Mouse (Mus musculus) adrenal gland, postnatal 4 days (tissue): ENCODE measurements around the gene Nck2. TPM values are rescaled to one million over a fixed set of nuclear protein-coding genes. Genes with fewer than 3 reads are reported as not detected.

ENCODE experiments used
- DNase-seq, 2 experiments: peaks; one replicate each; pipeline ENCODE4 v3.0.0; 2021 to 2022; ENCODE audit warnings: low spot score in 2 of 2, mixed read lengths in 2 of 2
- total RNA-seq, 2 experiments: library from RNA; stranded (reverse); gene quantifications; 2 replicates each; pipeline ENCODE4 v1.2.3; 2021

The Nck2 gene
- total RNA-seq, 2 experiments from 2014 or later: 38.6 to 46.3 TPM

DNA sequence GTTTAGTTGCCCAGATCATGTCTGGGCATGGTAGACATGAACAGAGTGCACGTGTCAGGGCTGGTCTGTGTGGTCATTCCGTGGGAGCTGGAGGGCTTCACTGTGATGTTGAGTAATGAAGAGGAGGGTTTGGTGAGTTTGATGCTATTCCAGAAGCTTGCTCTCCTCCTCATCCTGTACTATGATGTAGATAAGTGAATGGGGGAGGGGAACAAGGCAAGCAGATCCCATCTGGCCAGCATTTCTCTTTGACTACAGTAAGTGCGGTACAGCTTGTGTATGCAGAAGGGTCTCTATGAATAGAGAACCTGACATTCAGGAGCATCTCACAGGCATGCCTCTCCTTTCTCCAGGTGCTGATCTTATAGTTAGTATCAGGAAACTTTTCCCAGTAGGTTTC lies 52.6 kb downstream of the Nck2 start:
- no peak for DNase-seq

- no peak for DNase-seq
These were observed 53.6 kb downstream of the Nck2 start for GRCm38 (mm10) chr1:43497951-43498350.

DNA sequence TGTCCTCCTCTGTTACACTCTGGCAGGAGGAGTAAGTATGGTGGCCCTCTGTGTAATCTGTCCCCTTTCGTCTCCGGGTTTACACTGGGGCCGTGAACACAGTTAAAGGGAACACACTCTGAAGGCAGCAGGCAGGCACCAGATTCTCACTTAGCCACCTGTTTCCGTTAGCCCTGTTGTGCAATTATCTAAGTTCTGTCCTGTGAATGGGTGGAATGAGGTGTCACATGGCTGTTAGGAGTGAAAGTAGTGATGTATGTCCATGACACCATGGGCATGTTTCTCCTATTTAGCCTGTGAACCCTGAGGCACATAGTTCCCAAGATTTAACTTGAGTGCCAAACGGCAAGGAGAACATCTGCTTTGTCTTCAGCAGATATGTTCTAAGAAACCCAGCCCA lies 55.7 kb downstream of the Nck2 start:
- no peak for DNase-seq

DNA sequence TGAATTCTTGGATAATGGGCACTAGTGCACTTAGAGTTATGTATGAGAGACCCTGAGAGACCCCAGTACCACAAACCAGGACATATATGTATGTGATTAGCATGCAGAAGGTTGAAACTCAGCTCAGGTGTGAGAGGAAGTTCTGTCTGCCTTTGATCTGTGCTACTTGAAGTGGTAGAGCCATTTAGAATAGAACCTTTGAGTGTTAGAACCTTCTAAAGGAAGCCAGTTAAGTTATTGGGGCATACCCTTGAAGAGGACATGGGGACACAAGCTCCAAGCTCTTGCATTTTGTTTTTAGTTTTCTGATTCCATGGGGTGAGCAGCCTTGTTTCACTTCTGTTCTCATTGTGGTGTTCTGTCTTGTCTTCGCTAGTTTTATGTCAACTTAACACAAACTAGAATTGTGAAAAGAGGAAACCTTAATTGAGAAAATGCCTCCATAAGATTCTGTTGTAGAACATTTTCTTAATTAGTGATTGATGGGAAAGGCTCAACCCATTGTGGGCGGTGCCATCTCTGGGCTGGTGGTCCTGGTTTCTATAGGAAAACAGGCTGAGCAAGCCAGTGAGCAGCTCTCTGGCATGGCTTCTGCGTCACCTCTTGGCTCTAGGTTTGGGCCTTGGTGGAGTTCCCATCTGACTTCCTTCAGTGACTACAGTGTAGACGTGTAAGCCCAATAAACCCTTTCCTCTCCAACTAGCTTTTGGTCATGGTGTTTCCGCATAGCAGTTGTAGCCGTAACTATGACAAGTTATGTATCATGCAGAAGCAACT lies 57.0 kb downstream of the Nck2 start:
- no peak for DNase-seq

GRCm38 (mm10) chr1:43501920-43502791 lies 57.8 kb downstream of the Nck2 start:
- no peak for DNase-seq

- no peak for DNase-seq
These were observed 58.4 kb downstream of the Nck2 start for GRCm38 (mm10) chr1:43502792-43503146.

- DNase-seq: no peak
These were observed 58.9 kb downstream of the Nck2 start for GRCm38 (mm10) chr1:43503261-43503660.

DNA sequence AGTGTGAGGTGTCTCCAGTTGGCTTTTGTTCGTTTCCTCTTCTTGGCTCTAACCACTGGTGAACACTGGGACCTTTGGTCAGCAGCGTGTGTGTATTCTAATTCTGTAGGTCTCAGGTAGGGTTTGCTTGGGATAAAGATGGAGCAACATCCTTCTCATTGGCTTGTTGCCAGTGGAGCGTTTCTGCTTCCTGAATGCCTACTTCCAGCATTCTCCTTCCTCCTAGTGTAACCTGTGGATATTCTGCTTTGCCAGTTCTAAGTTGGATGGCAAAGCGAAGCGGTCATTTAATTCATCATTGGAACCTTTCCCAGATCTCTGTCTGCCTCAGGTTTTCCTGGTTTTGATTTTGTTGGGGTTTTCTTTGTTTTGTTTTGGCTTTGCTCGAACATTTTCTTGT lies 59.3 kb downstream of the Nck2 start:
- no peak for DNase-seq

- no peak for DNase-seq
These were observed 59.9 kb downstream of the Nck2 start for GRCm38 (mm10) chr1:43504235-43504634.

- DNase-seq: no peak
These were observed 62.3 kb downstream of the Nck2 start for GRCm38 (mm10) chr1:43506638-43507037.

GRCm38 (mm10) chr1:43507809-43508208 lies 63.4 kb downstream of the Nck2 start:
- DNase-seq: no peak

DNA sequence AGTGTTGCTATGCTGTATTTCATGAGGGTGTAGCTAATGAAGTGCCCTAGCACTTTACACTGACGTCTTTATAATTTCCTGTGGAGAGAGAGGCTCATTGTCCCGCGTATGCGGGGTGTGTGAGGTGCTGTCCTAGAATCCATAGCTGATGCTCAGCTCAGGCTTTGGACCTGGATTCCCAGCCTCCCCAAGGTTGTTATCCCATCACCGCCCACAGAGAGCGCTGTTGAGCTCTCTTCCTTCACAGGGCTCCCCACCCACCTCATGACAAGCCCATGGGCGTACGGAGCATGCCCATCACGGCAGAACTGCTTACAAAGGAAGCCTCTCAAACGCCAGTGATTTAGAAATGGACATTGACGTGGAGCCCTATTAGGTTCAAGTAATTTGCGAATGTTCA lies 66.9 kb downstream of the Nck2 start:
- no peak for DNase-seq

DNA sequence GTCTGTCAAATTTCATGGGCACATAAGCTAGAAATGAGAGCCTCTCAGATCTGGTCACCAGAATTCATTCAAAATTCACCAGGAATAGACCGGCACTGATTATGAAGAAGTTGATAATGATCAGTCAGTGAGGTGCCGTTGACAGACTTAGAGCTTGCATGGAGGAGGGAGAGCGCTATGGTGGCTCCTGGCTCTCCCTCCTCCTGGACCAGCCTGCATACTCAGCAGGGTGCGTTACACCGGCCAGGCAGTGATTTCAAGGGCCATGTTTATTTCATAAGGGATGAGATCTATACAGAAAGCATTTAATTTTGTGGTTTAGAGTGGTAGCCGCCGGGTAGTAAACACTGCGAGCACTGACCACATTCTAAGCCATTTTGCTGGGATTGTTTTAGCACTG lies 67.3 kb downstream of the Nck2 start:
- no peak for DNase-seq

DNA sequence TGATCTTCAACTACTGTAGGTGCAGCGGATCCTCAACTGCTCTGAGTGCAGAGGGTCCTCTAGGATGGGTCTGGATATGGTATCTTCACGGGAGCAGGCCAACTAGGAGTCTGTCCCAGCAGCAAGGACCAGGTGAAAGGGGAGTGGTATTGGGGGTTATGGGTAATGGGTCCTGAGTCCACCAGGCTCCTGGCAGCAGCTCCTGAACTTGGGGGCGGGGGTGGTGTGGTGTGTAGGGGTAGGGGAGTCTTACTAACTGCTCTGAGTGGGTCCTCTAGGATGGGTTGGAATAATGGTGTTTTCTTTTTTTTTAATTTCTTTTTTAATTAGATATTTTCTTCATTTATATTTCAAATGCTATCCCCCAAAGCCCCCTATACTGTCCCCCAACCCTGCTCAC lies 73.0 kb downstream of the Nck2 start:
- no peak for DNase-seq

GRCm38 (mm10) chr1:43520216-43520988 lies 76.0 kb downstream of the Nck2 start:
- DNase-seq: no peak

DNA sequence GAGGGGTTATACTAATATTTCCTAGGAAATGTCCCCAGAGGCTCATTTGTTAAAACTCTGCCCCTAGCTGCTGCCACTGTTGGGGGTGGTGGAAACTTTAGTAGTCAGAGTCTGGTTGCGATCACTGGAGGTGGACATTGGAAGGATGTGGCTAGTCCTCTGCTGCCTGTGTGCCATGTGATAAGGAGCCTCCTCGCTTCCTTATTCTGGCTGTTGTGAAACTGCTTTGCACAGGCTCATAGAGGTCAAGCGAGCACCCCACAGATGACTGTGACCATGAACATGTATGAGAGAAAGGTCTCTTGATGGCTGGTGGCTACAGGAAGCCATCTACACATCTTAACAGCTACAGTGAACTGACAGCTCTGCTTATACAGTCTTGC lies 76.6 kb downstream of the Nck2 start:
- DNase-seq: no peak

- no peak for DNase-seq
These were observed 77.1 kb downstream of the Nck2 start for GRCm38 (mm10) chr1:43521512-43521911.

DNA sequence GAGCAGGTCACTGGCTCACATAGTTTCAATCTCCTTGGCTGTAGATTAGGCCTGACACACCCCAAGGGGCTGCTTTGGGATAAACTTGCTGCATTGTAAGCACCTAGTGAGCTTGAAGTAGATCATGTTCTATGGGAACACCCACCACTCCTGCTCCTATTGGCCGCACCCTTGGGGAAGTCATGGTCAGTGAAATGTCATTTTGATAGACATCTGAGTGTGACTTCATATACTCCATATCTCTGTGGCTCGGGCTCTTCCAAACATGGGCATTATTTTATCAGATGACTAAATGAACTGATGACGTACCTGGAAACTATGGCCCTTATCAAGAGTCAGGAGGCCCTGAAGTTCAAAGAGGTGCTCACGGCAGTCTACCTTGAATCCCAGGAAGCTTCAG lies 77.6 kb downstream of the Nck2 start:
- no peak for DNase-seq

DNA sequence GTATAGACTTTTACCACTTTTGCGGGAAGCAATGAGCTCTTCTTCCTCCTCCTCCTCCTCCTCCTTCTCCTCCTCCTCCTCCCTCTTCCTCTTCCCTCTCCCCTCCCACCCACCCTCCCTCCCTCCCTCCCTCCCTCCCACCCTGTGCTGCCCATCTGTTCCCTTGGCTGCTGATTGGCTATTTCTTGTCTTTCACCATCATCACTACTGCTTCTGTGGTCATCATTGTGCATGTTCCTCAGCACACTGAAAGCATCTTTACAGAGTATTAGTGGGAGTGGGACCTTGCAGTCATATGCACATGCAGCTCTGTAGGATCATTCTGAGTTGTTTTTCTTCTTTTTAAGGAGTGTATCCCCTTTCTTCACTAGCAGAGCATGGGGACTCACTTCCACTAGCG lies 78.6 kb downstream of the Nck2 start:
- no peak for DNase-seq

DNA sequence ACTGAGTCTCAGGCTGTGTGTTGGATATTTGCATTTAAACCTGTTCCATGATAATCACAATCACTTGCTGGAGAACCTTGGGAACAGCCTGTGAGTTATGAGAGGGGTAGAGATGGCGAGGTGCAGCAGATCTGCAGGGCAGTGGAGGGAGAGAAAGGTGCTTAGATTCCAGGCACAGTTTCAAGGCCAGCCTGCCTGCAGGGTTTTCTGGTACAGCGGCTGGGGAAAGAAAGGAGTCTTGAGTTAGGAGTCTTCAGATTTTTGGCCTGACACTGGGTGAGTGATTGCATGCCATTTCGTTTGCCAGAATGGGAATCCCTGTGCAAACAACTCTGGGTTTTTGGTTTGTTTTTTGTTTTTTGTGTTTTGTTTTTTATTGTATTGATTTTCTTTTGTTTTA lies 80.0 kb downstream of the Nck2 start:
- no peak for DNase-seq

- DNase-seq: no peak
These were observed 83.9 kb downstream of the Nck2 start for GRCm38 (mm10) chr1:43528275-43528674.

GRCm38 (mm10) chr1:43529086-43529485 lies 84.7 kb downstream of the Nck2 start:
- DNase-seq: no peak
